Mouse (Mus musculus) cerebellum, adult 2 months (tissue): ENCODE results near the gene Palm2.

Experiments used
- CTCF ChIP-seq: fragments of 200-500 bp; IDR thresholded peaks from 2 replicates; pipeline ENCODE4 v1.5.1; 2011; ENCODE audit warnings: low read depth, mild to moderate bottlenecking, control low read depth, low read length, moderate library complexity, borderline replicate concordance; ENCODE audit not compliant: insufficient read depth
- POLR2A ChIP-seq: fragments of 200-500 bp; IDR thresholded peaks from 2 replicates; pipeline ENCODE4 v1.6.1; 2011; ENCODE audit warnings: low read length, control low read depth, borderline replicate concordance; ENCODE audit not compliant: insufficient read depth

- TF ChIP-seq CTCF = no peak
- TF ChIP-seq POLR2A = no peak
These were observed 37.6 kb upstream of the Palm2 start for GRCm38 (mm10) chr4:57396414-57396813.
